Mouse (Mus musculus) stomach, embryonic 16.5 days (tissue): Measurements from ENCODE around the gene Klrb1f. TPM values are rescaled to one million over a fixed set of nuclear protein-coding genes. Genes with fewer than 3 reads are reported as not detected.

Experiments
- ATAC-seq: fragments of 200-750 bp; cut with Nextera tagmentation; 2 replicates; pipeline ENCODE4 v1.8.0; 2017; ENCODE audit warnings: moderate number of reproducible peaks, moderate TSS enrichment; ENCODE audit not compliant: insufficient read depth, low FRiP score
- H3K27ac ChIP-seq: fragments of 300-500 bp; sonication (generic); 2 replicates; pipeline ENCODE4 v1.5.1; 2014; ENCODE audit warnings: low read length
- H3K27me3 ChIP-seq: fragments of 300-500 bp; sonication (generic); 2 replicates; pipeline ENCODE4 v1.6.1; 2014; ENCODE audit warnings: low read length, control low read depth, mixed read lengths; ENCODE audit not compliant: control insufficient read depth, insufficient read depth
- H3K36me3 ChIP-seq: fragments of 300-500 bp; sonication (generic); 2 replicates; pipeline ENCODE4 v1.6.1; 2014; ENCODE audit warnings: low read length; ENCODE audit not compliant: control insufficient read depth, insufficient read depth
- H3K4me1 ChIP-seq: fragments of 300-500 bp; sonication (generic); 2 replicates; pipeline ENCODE4 v1.6.1; 2014; ENCODE audit warnings: low read length, control low read depth, mixed read lengths; ENCODE audit not compliant: control insufficient read depth, insufficient read depth
- H3K4me2 ChIP-seq: fragments of 300-500 bp; sonication (generic); 2 replicates; pipeline ENCODE4 v1.6.1; 2014; ENCODE audit warnings: low read depth, low read length, mixed read lengths
- H3K4me3 ChIP-seq: fragments of 300-500 bp; sonication (generic); replicated peaks from 2 replicates; pipeline ENCODE4 v1.5.1; 2014; ENCODE audit warnings: mild to moderate bottlenecking, low read length
- H3K9ac ChIP-seq: fragments of 300-500 bp; sonication (generic); 2 replicates; pipeline ENCODE4 v1.6.1; 2014; ENCODE audit warnings: low read length
- H3K9me3 ChIP-seq: fragments of 300-500 bp; sonication (generic); replicated peaks from 2 replicates; pipeline ENCODE4 v1.6.1; 2016; ENCODE audit warnings: low read length, control low read depth; ENCODE audit not compliant: control insufficient read depth
- WGBS: fragments of 180-500 bp; shearing (Covaris S2); extraction: QIAGEN DNeasy Blood & Tissue Kit; methylation state at CpG from one replicate; pipeline ENCODE4 v1.1.7; 2014; 5-methylcytosine and 5-hydroxymethylcytosine counted together
- polyA plus RNA-seq: library from polyadenylated mRNA; unstranded; fragments of >200 nt; fragmentation: Nextera tagmentation; extraction: Ambion mirVana; gene quantifications from 2 replicates; pipeline ENCODE4 v1.2.1, GENCODE M21; 2015

Gene Klrb1f
- polyA plus RNA-seq, 1 experiment from 2014 or later: 0.48 TPM

- WGBS: 56% methylated on average over 1 of the region's 1 CpGs
- Histone ChIP-seq H3K27ac (peak overlapping the region; percentile 33; the same call in 1 of the 2 replicates), H3K4me3 (no peak overlapping the region), H3K4me1 (peaks cover 9% of the 10 kb centered on the region), H3K36me3 (no peaks in the 10 kb centered on the region), H3K4me2 (no peak overlapping the region), H3K9me3 (no peaks in the 10 kb centered on the region), H3K27me3 (no peaks in the 10 kb centered on the region), H3K9ac (no peak overlapping the region)
- no peak for ATAC-seq
Measured at GRCm38 (mm10) chr6:129012966-129013365, 32.7 kb upstream of the Klrb1f start.

GRCm38 (mm10) chr6:129013762-129014276 is 31.9 kb upstream of the Klrb1f start:
- no peak for ATAC-seq
- Histone ChIP-seq H3K36me3 (no peaks in the 10 kb centered on the region), H3K4me1 (peaks cover 9% of the 10 kb centered on the region), H3K27ac (peak overlapping the region; percentile 5; the same call in 1 of the 2 replicates), H3K9ac (no peak overlapping the region), H3K9me3 (no peaks in the 10 kb centered on the region), H3K4me3 (no peak overlapping the region), H3K4me2 (no peak overlapping the region), H3K27me3 (no peaks in the 10 kb centered on the region)
- WGBS: 58% methylated on average over 5 of the region's 5 CpGs

GRCm38 (mm10) chr6:129014399-129014798 is 31.3 kb upstream of the Klrb1f start:
- H3K9ac ChIP-seq: no peak overlapping the region
- 53% methylated on average over 1 of the region's 1 CpGs for WGBS
- H3K4me1 ChIP-seq: peaks cover 9% of the 10 kb centered on the region
- no peaks in the 10 kb centered on the region for H3K27me3 ChIP-seq
- 0 out of 2 replicates have a peak overlapping the region, but pooled peaks have one; percentile 29 for H3K27ac ChIP-seq
- H3K4me2 ChIP-seq: no peak overlapping the region
- H3K4me3 ChIP-seq: no peak overlapping the region
- no peaks in the 10 kb centered on the region for H3K36me3 ChIP-seq
- H3K9me3 ChIP-seq: no peaks in the 10 kb centered on the region
- no peak for ATAC-seq

- H3K27me3 ChIP-seq: no peaks in the 10 kb centered on the region
- H3K4me2 ChIP-seq: no peak overlapping the region
- WGBS: 79% methylated on average over 8 of the region's 8 CpGs
- no peak for ATAC-seq
- no peak overlapping the region for H3K4me3 ChIP-seq
- no peak overlapping the region for H3K9ac ChIP-seq
- H3K4me1 ChIP-seq: no peaks in the 10 kb centered on the region
- H3K27ac ChIP-seq: no peak overlapping the region
- H3K36me3 ChIP-seq: no peaks in the 10 kb centered on the region
- H3K9me3 ChIP-seq: no peaks in the 10 kb centered on the region
Measured at GRCm38 (mm10) chr6:129027451-129028248, 18.1 kb upstream of the Klrb1f start.

- no peaks in the 10 kb centered on the region for H3K9me3 ChIP-seq
- H3K36me3 ChIP-seq: no peaks in the 10 kb centered on the region
- ATAC-seq: no peak
- H3K9ac ChIP-seq: no peak overlapping the region
- H3K27me3 ChIP-seq: no peaks in the 10 kb centered on the region
- no peak overlapping the region for H3K4me2 ChIP-seq
- no peaks in the 10 kb centered on the region for H3K4me1 ChIP-seq
- 56% methylated on average over 6 of the region's 6 CpGs for WGBS
- H3K27ac ChIP-seq: no peak overlapping the region
- no peak overlapping the region for H3K4me3 ChIP-seq
Measured at GRCm38 (mm10) chr6:129030175-129030824, 15.4 kb upstream of the Klrb1f start.

- H3K9ac ChIP-seq: no peak overlapping the region
- no peaks in the 10 kb centered on the region for H3K27me3 ChIP-seq
- H3K9me3 ChIP-seq: no peaks in the 10 kb centered on the region
- no peak overlapping the region for H3K27ac ChIP-seq
- H3K4me1 ChIP-seq: no peaks in the 10 kb centered on the region
- no peak for ATAC-seq
- WGBS: 76% methylated on average over 2 of the region's 2 CpGs
- no peak overlapping the region for H3K4me3 ChIP-seq
- H3K4me2 ChIP-seq: no peak overlapping the region
- no peaks in the 10 kb centered on the region for H3K36me3 ChIP-seq
Measured at GRCm38 (mm10) chr6:129030964-129031363, 14.7 kb upstream of the Klrb1f start.

- no peak overlapping the region for H3K27ac ChIP-seq
- no peak overlapping the region for H3K4me2 ChIP-seq
- 71% methylated on average over 2 of the region's 2 CpGs for WGBS
- H3K9ac ChIP-seq: no peak overlapping the region
- H3K36me3 ChIP-seq: no peaks in the 10 kb centered on the region
- no peak overlapping the region for H3K4me3 ChIP-seq
- no peaks in the 10 kb centered on the region for H3K4me1 ChIP-seq
- no peaks in the 10 kb centered on the region for H3K27me3 ChIP-seq
- no peak for ATAC-seq
- H3K9me3 ChIP-seq: no peaks in the 10 kb centered on the region
Measured at GRCm38 (mm10) chr6:129033397-129033796, 12.3 kb upstream of the Klrb1f start.

- 65% methylated on average over 2 of the region's 2 CpGs for WGBS
- Histone ChIP-seq H3K27me3 (no peaks in the 10 kb centered on the region), H3K4me2 (no peak overlapping the region), H3K4me3 (no peak overlapping the region), H3K36me3 (no peaks in the 10 kb centered on the region), H3K4me1 (no peaks in the 10 kb centered on the region), H3K9me3 (no peaks in the 10 kb centered on the region), H3K27ac (no peak overlapping the region), H3K9ac (no peak overlapping the region)
- ATAC-seq: no peak
Measured at GRCm38 (mm10) chr6:129035017-129035416, 10.7 kb upstream of the Klrb1f start.

GRCm38 (mm10) chr6:129036326-129036725 is 9.4 kb upstream of the Klrb1f start:
- H3K4me3 ChIP-seq: no peak overlapping the region

More at GRCm38 (mm10) chr6:129036326-129036725, 9.4 kb upstream of the Klrb1f start:
- no peak for ATAC-seq
- Histone ChIP-seq H3K36me3 (no peaks in the 10 kb centered on the region), H3K4me2 (no peak overlapping the region), H3K9me3 (no peaks in the 10 kb centered on the region), H3K27me3 (no peaks in the 10 kb centered on the region), H3K4me1 (no peaks in the 10 kb centered on the region), H3K27ac (no peak overlapping the region), H3K9ac (no peak overlapping the region)
